Mouse (Mus musculus): ENCODE measurements at regions not wholly inside any gene's neighbourhood (a gene's known extent, or its start where the extent isn't known, plus 50 kb on each side); places are given as distances from the start of the nearest gene placed in this dataset.

DNA sequence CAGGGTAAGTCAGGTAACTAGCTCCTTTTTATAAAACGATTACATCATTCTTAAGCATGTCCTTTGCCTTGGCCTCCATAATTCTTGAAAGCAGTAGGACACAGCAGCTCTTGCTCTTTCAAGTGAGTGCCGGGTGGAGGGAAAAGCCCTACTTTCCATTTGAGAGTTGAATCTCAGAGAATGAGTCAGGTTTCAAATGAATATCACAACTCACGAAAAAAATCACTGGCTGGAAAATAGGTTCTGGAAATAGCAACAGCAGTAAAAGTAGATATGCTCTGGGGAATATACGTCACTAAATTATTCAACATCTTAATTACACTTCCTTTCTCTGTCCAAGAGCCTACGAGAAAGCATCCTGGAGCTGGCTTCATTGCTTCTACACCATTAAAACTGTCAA, 250.5 kb downstream of the Kcnc2 start:
- Histone ChIP-seq H3K36me3 (no peaks in the 10 kb centered on the region), H3K9ac (replicated peaks) (no peak overlapping the region), H3K27me3 (no peaks in the 10 kb centered on the region), H3K9me3 (no peaks in the 10 kb centered on the region), H3K27ac (no peak overlapping the region), H3K4me2 (replicated peaks) (no peak overlapping the region), H3K4me3 (replicated peaks) (no peak overlapping the region), H3K4me1 (replicated peaks) (no peaks in the 10 kb centered on the region)
- ATAC-seq = no peak
- 84% methylated on average over 5 of the region's 5 CpGs for WGBS

DNA sequence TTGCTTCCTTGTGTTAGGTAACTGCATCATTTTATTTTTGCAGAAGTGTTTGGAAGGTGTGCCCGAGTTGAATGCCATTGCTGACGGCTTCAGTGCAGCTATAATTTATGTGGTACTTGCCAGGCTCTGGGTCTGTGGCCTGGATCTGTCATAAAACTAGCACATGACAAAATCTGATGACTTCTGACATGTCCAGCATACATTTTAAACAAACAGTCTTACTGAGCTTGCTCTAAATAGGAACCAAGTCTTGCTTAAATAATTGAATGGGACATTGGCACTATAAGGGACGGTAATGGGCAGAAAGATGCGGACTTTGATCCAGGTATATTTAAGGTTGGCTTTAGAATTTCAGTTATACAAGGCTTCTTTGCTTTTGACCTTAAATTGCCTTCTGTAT, 272.1 kb downstream of the Kcnc2 start:
- H3K9ac ChIP-seq (replicated peaks) = no peak overlapping the region
- H3K4me1 ChIP-seq (replicated peaks) = no peaks in the 10 kb centered on the region
- no peak for ATAC-seq
- no peak overlapping the region for H3K4me2 ChIP-seq (replicated peaks)
- no peaks in the 10 kb centered on the region for H3K36me3 ChIP-seq
- 90% methylated on average over 4 of the region's 4 CpGs for WGBS
- H3K27ac ChIP-seq = no peak overlapping the region
- H3K4me3 ChIP-seq (replicated peaks) = no peak overlapping the region
- H3K27me3 ChIP-seq = no peaks in the 10 kb centered on the region
- H3K9me3 ChIP-seq = no peaks in the 10 kb centered on the region

GRCm38 (mm10) chr10:112571772-112572551, 301.0 kb downstream of the Kcnc2 start:
- Histone ChIP-seq H3K9me3 (no peaks in the 10 kb centered on the region), H3K27ac (no peak overlapping the region), H3K4me3 (replicated peaks) (no peak overlapping the region), H3K36me3 (no peaks in the 10 kb centered on the region), H3K4me2 (replicated peaks) (no peak overlapping the region), H3K4me1 (replicated peaks) (no peaks in the 10 kb centered on the region), H3K27me3 (no peaks in the 10 kb centered on the region), H3K9ac (replicated peaks) (no peak overlapping the region)
- peak; percentile 9; the same call in 1 of the 2 replicates for ATAC-seq
- 86% methylated on average over 9 of the region's 9 CpGs for WGBS

- ATAC-seq = no peak
- no peaks in the 10 kb centered on the region for H3K9me3 ChIP-seq
- no peak overlapping the region for H3K9ac ChIP-seq (replicated peaks)
- no peak overlapping the region for H3K4me2 ChIP-seq (replicated peaks)
- H3K4me1 ChIP-seq (replicated peaks) = no peaks in the 10 kb centered on the region
- H3K4me3 ChIP-seq (replicated peaks) = no peak overlapping the region
- no peaks in the 10 kb centered on the region for H3K36me3 ChIP-seq
- no peaks in the 10 kb centered on the region for H3K27me3 ChIP-seq
- no peak overlapping the region for H3K27ac ChIP-seq
Measured at GRCm38 (mm10) chr10:112572556-112572955, 301.6 kb downstream of the Kcnc2 start.

DNA sequence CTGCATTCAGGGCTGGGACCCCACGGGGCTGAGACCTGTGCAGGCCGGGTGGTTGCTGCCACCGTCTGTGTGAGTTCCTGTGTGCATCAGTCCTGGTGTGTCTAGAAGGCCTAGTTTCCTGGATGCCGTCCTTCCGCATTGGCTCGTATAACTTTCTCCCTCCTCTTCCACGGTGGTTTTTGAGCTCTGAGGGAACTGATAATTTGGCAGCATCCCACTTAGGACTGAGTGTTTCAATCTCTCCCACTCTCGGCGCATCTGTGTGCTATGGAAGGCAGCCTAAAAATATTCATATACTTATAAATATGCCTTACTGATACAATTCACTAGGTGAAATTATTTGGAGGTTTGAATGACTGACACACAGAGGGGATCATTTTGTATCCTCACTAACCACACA, 314.0 kb downstream of the Kcnc2 start:
- Histone ChIP-seq H3K9ac (replicated peaks) (no peak overlapping the region), H3K9me3 (no peaks in the 10 kb centered on the region), H3K4me3 (replicated peaks) (no peak overlapping the region), H3K27me3 (no peaks in the 10 kb centered on the region), H3K4me2 (replicated peaks) (no peak overlapping the region), H3K27ac (no peak overlapping the region), H3K36me3 (no peaks in the 10 kb centered on the region), H3K4me1 (replicated peaks) (no peaks in the 10 kb centered on the region)
- 88% methylated on average over 9 of the region's 9 CpGs for WGBS
- no peak for ATAC-seq

DNA sequence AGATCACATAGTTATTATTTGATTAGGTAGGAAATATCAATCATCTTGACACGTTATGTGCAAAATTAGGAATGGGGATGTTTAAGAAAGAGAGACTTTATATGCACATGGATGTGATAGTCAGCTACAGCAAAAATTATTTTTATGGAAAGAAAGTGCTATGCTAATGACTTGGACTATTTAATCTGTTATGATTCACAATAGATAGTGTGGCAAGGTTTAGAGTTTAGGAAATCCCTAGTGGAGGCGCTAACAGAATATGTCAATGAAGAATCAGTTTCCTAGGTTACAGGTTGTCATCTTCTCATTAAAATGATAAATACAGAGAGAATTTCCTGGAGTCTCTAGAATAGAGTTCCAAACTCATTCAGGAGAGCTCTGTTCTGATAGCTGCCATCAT, 323.4 kb downstream of the Kcnc2 start:
- Histone ChIP-seq H3K9me3 (no peaks in the 10 kb centered on the region), H3K9ac (replicated peaks) (no peak overlapping the region), H3K4me3 (replicated peaks) (no peak overlapping the region), H3K27me3 (no peaks in the 10 kb centered on the region), H3K36me3 (no peaks in the 10 kb centered on the region), H3K27ac (no peak overlapping the region), H3K4me1 (replicated peaks) (no peaks in the 10 kb centered on the region), H3K4me2 (replicated peaks) (no peak overlapping the region)
- no peak for ATAC-seq
- WGBS = 80% methylated on average over 2 of the region's 2 CpGs

DNA sequence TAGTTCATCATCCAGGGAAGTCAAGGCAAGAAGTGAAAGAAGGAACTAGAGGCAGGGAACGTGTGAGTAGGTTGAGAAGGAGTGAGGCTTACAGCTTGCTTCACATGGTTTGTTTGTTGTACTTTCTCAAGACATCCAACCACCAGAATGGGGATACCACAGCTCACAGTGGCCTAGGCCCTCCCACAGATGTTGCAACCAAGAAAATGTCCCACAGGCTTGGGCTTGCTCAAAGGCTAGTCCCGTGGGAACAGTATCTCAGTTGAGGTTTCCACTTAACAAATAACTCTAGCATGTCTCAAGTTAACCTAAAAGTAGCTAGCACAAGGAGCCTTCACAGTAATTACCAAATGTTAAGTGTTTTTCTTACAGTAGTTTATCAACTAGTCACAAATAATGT, 323.2 kb downstream of the Atxn7l3b start:
- Histone ChIP-seq H3K27me3 (no peaks in the 10 kb centered on the region), H3K9ac (replicated peaks) (no peak overlapping the region), H3K9me3 (no peaks in the 10 kb centered on the region), H3K27ac (no peak overlapping the region), H3K36me3 (no peaks in the 10 kb centered on the region), H3K4me3 (replicated peaks) (no peak overlapping the region), H3K4me1 (replicated peaks) (no peaks in the 10 kb centered on the region), H3K4me2 (replicated peaks) (no peak overlapping the region)
- WGBS = 79% methylated on average over 2 of the region's 2 CpGs
- no peak for ATAC-seq

DNA sequence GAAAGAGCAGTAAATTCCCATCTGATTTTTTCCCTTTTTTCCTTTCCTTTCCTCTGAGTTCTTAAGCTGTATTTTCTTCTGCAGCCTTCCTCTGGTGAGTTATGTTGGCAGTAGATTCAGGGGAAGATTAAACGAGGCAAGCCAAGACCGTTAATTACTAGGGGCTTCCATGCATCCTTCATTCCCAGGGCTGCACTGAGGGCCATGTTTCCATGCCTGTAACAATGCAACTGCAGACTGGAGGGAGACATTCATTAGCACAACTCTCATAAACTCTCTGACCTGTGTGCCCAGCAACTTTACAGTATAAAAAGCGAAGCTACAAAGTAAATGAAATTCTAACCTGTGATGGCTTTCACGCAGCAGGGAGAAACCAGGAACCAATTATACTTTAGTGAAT, 321.2 kb downstream of the Atxn7l3b start:
- Histone ChIP-seq H3K4me1 (replicated peaks) (no peaks in the 10 kb centered on the region), H3K9ac (replicated peaks) (no peak overlapping the region), H3K27me3 (no peaks in the 10 kb centered on the region), H3K36me3 (no peaks in the 10 kb centered on the region), H3K4me3 (replicated peaks) (no peak overlapping the region), H3K27ac (no peak overlapping the region), H3K9me3 (no peaks in the 10 kb centered on the region), H3K4me2 (replicated peaks) (no peak overlapping the region)
- no peak for ATAC-seq
- 83% methylated on average over 4 of the region's 4 CpGs for WGBS

GRCm38 (mm10) chr10:112611711-112612110, 317.1 kb downstream of the Atxn7l3b start:
- no peak overlapping the region for H3K4me2 ChIP-seq (replicated peaks)
- no peak overlapping the region for H3K9ac ChIP-seq (replicated peaks)
- no peak overlapping the region for H3K4me3 ChIP-seq (replicated peaks)
- H3K27me3 ChIP-seq = no peaks in the 10 kb centered on the region
- H3K9me3 ChIP-seq = no peaks in the 10 kb centered on the region
- no peaks in the 10 kb centered on the region for H3K4me1 ChIP-seq (replicated peaks)
- WGBS = 74% methylated on average over 3 of the region's 3 CpGs
- no peak for ATAC-seq
- H3K36me3 ChIP-seq = no peaks in the 10 kb centered on the region
- no peak overlapping the region for H3K27ac ChIP-seq

DNA sequence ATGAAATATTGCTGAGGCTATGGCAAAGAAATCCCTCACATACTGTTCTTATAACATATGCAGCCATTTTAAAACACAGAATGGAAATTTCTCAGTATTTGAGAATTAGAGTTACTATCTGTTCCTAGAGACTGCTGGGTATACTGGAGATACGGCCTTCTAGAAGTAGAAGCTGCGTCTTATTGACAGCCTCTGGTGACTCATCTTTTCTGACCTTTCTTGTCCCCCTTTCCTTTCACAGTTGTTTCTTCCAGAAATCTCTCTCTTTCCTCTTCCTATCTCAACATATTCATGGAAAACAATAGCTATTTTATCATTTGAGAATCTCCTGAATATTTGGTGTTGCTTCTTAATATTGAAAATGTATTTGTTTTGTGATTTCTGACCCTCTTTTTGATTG, 315.1 kb downstream of the Atxn7l3b start:
- WGBS = 82% methylated on average over 2 of the region's 2 CpGs
- no peak for ATAC-seq

GRCm38 (mm10) chr10:112614226-112614625, 314.6 kb downstream of the Atxn7l3b start:
- H3K27ac ChIP-seq = no peak overlapping the region
- no peak overlapping the region for H3K9ac ChIP-seq (replicated peaks)
- H3K4me3 ChIP-seq (replicated peaks) = no peak overlapping the region
- no peaks in the 10 kb centered on the region for H3K27me3 ChIP-seq
- no peak for ATAC-seq
- peaks cover 2% of the 10 kb centered on the region; the same call in 1 of the 2 replicates for H3K4me1 ChIP-seq (replicated peaks)
- no peak overlapping the region for H3K4me2 ChIP-seq (replicated peaks)
- no peaks in the 10 kb centered on the region for H3K9me3 ChIP-seq
- no peaks in the 10 kb centered on the region for H3K36me3 ChIP-seq
- WGBS = 85% methylated on average over 3 of the region's 3 CpGs

More for the DNA sequence above, 315.1 kb downstream of the Atxn7l3b start:
- H3K4me3 ChIP-seq (replicated peaks) = no peak overlapping the region
- H3K4me1 ChIP-seq (replicated peaks) = no peaks in the 10 kb centered on the region
- no peaks in the 10 kb centered on the region for H3K36me3 ChIP-seq
- H3K9me3 ChIP-seq = no peaks in the 10 kb centered on the region
- H3K27me3 ChIP-seq = no peaks in the 10 kb centered on the region
- no peak overlapping the region for H3K4me2 ChIP-seq (replicated peaks)
- no peak overlapping the region for H3K9ac ChIP-seq (replicated peaks)
- H3K27ac ChIP-seq = no peak overlapping the region

GRCm38 (mm10) chr10:112619740-112620139, 309.1 kb downstream of the Atxn7l3b start:
- Histone ChIP-seq H3K4me1 (replicated peaks) (peaks cover 8% of the 10 kb centered on the region; the same call in 1 of the 2 replicates), H3K27ac (no peak overlapping the region), H3K4me2 (replicated peaks) (no peak overlapping the region), H3K9me3 (no peaks in the 10 kb centered on the region), H3K27me3 (no peaks in the 10 kb centered on the region), H3K36me3 (no peaks in the 10 kb centered on the region), H3K9ac (replicated peaks) (no peak overlapping the region), H3K4me3 (replicated peaks) (no peak overlapping the region)
- WGBS = 44% methylated on average over 3 of the region's 3 CpGs
- ATAC-seq = 0 out of 2 replicates have a peak, but pooled peaks have one; percentile 66

DNA sequence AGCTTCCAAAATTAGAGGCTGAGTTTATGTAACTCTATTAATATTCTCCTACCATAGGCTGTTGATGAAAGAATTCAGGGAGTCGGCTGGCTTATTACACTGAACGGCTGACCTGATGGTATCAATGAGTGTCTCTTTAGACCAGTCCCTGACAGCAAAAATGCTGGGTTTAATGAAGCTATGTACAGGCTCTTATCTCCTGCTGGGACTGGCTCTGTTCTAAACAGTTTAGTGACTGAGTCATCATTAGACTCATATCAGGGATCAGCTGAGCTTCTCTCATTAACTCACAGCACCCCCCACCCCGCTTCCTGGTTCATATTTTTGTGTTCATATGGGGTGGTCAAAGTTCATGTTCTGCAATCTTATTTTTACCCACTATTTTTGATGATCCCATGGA, 299.0 kb downstream of the Atxn7l3b start:
- Histone ChIP-seq H3K4me3 (replicated peaks) (no peak overlapping the region), H3K36me3 (no peaks in the 10 kb centered on the region), H3K27me3 (no peaks in the 10 kb centered on the region), H3K4me2 (replicated peaks) (no peak overlapping the region), H3K4me1 (replicated peaks) (no peaks in the 10 kb centered on the region), H3K27ac (no peak overlapping the region), H3K9me3 (0 out of 2 replicates have a peak, but pooled peaks cover 2% of the 10 kb centered on the region), H3K9ac (replicated peaks) (no peak overlapping the region)
- 77% methylated on average over 3 of the region's 3 CpGs for WGBS
- no peak for ATAC-seq
